Mouse (Mus musculus): ENCODE measurements at regions not wholly inside any gene's neighbourhood (a gene's known extent, or its start where the extent isn't known, plus 50 kb on each side); places are given as distances from the start of the nearest gene placed in this dataset.

- TF ChIP-seq CTCF (conservative IDR thresholded peaks at IDR 0.05; ENCODE audit: low read length) (no peak), POU5F1 (IDR thresholded peaks at IDR 0.05; ENCODE audit: borderline replicate concordance, low read length) (no peak)
Observed at GRCm38 (mm10) chr13:44281796-44282195, 447.5 kb upstream of the Jarid2 start.

Measured in E14TG2a.4 (cell line).